Mouse (Mus musculus) myocyte (in vitro differentiated cells): ENCODE measurements around the gene Fhad1.

Experiments used
- CEBPB ChIP-seq: IDR thresholded peaks from 2 replicates; pipeline ENCODE4 v1.6.1; 2011; ENCODE audit warnings: mild to moderate bottlenecking, moderate library complexity; ENCODE audit not compliant: poor library complexity, insufficient read depth, severe bottlenecking
- POLR2A ChIP-seq: IDR thresholded peaks from one replicate; pipeline ENCODE4 v1.6.1; 2011; ENCODE audit warnings: low read depth, mild to moderate bottlenecking, control low read depth, moderate library complexity; ENCODE audit not compliant: insufficient read length
- POLR2AphosphoS2 ChIP-seq: IDR thresholded peaks from one replicate; pipeline ENCODE4 v1.6.1; 2011; ENCODE audit warnings: low read depth, control low read depth; ENCODE audit not compliant: insufficient read length
- USF1 ChIP-seq: IDR thresholded peaks from one replicate; pipeline ENCODE4 v1.6.1; 2011; ENCODE audit warnings: low read depth, mild to moderate bottlenecking, control low read depth, moderate library complexity

- TF ChIP-seq POLR2A = no peak
- no peak for TF ChIP-seq POLR2AphosphoS2
- TF ChIP-seq USF1 = no peak
- TF ChIP-seq CEBPB = no peak
Observed at GRCm38 (mm10) chr4:141923961-141924360, 90.9 kb downstream of the Fhad1 start.
